Mouse (Mus musculus): Measurements from ENCODE around the gene Sept5. TPM values are rescaled to one million over a fixed set of nuclear protein-coding genes. Genes with fewer than 3 reads are reported as not detected.

The Sept5 gene
- total RNA-seq, 2 experiments from 2014 or later: 543 to 588 TPM

GRCm38 (mm10) chr16:18618297-18618696 is 11.5 kb downstream of the Sept5 start:
- DNase-seq (ENCODE audit: low spot score in 2 of 2): peak in 1 of 2 experiments; percentile 14

- peak; percentile 97 for DNase-seq (ENCODE audit: low spot score in 2 of 2)
Observed at GRCm38 (mm10) chr16:18617370-18618065, 12.2 kb downstream of the Sept5 start.

DNA sequence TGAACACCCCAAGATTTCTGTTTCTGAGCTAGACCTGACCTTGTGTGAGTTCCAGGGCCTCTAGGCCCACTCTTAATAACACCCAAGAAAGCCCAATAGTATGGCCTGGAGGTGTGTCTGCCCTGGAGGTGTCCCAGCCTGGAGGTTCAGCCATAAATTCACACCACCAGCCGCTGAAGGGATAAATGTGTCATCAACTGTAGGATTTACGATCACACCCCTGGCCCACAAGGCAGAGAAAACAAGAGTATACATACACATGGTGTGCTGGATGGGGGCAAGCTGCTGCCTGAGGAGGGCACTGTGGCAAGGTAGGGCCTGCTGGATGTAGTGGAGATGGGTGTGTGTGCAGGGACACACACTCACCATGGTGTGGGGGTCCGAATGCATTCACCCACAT is 16.5 kb downstream of the Sept5 start:
- no peak for DNase-seq (ENCODE audit: low spot score in 2 of 2)

DNA sequence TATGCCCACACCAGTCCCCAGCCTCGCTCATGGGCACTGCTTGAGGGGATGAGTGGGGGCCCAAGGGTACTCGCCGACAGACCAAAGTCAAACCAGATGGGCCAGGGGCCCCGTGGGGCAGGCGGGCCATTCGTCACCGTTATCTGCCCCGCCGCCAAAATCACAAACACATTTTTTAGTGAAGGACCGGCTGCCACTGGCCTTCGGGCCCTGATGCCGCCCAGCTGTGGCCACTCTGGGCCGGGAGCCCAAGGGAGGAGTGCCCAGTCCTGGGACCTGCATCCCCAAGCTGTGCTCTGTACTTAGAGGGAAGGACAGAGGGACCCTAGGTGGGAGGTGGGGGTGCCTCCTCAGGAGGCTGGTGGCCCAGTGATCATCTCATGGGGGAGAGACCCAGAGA is 18.0 kb downstream of the Sept5 start:
- DNase-seq (ENCODE audit: low spot score in 2 of 2): no peak

DNA sequence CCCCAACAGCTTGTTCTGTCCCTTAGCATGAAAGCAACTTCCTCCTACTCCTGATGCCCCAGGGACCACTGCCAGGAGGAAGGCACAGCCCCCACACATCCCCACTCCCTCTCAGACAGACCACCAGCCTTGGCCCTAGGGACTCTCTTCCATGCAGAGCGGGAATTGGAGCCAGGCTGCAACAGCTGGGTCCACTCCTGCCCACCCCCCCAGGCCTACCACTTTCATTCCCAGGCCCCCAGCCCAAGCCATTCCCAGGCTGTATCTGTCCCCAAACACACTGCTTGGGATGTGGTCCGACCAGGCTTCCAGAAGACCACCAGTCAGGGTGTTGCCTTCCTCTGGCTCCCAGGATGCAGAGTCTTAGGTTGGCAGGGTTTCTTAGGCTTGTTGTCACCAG is 20.7 kb downstream of the Sept5 start:
- DNase-seq (ENCODE audit: low spot score in 2 of 2): no peak

DNA sequence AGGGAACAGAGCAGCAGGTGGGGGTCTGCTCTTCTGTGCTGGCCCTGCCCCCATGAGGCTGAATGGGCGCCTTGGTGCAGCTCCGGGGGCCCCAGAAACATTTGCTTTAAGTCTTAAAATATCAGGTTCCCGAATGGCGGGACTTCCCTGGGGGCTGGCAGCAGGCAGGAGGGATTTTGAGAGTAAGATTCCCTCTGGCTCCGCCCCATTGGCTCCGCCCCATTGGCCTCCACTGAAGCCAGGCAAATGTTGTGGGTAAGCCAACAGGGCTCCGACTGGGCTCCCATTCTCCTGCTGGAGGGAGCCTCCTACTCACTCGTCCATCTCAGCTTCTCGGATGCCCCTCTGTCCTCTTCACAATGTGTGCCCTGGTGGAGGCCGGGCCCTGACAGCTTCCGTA is 21.5 kb downstream of the Sept5 start:
- peak in 1 of 2 experiments; percentile 40 for DNase-seq (ENCODE audit: low spot score in 2 of 2)

DNA sequence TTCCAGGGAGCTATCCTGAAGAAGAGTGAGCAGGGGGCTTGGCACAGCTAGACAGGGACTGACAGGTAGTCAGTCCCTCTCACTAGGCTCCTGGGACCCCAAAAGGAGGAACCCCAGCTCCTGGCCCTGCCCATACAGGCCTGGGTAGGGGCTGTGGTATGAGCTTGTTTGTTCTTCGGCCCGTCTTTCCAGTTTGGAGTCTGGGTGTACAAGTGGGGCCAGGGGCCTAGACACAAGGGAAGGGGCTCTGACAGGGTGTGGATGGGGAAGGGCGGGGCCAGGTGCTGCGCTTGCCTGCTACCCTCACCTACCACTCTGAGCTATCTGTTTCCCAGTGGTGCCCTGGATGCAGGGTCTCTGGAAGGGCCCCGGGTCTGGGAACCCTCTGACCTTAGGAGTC is 24.0 kb downstream of the Sept5 start:
- DNase-seq (ENCODE audit: low spot score in 2 of 2): no peak

DNA sequence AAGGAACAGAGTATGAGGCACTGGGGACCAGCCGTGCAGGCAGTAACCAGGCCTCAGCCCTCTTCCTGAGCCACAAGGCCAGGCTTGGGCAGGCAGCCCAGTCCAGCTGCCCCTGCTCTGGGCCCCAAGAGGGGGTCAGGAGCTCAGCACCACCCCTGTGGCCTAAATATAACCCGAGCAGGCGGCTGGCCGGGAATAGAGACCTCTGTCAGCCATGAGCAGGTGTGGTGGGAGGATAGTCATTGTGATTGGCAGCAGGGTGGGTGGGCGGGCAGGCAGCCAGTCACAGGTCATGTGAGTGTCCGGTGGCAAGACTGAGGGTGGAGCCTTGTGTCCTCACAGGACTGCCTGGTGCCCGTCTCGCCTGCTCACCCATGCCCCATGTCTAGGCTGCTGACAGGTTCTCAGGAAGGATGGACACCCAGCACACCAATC is 25.5 kb downstream of the Sept5 start:
- DNase-seq (ENCODE audit: low spot score in 2 of 2): no peak

- DNase-seq (ENCODE audit: low spot score in 2 of 2): no peak
Observed at GRCm38 (mm10) chr16:18601447-18601846, 28.3 kb downstream of the Sept5 start.

- no peak for DNase-seq (ENCODE audit: low spot score in 2 of 2)
Observed at GRCm38 (mm10) chr16:18598006-18598405, 31.7 kb downstream of the Sept5 start.

DNA sequence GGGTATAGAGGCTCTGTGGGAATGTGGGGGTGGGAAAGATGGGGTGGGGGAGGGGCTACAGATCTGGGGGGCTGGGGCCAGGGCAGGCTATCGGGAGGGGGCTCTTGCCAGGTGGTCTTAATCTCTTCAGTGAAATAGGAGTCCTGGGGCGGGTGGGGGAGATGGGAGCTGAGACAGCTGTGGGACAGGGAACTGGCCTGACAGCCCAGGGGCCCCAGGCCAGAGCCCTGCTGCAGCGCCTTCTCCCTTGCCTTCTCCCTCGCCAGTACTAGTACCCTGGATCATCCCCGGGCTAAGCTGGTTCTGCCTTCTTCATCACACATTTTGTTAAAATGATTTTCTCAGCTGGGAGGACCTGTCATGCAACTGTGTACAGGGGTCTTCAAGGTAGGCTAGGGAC is 33.5 kb downstream of the Sept5 start:
- no peak for DNase-seq (ENCODE audit: low spot score in 2 of 2)

DNA sequence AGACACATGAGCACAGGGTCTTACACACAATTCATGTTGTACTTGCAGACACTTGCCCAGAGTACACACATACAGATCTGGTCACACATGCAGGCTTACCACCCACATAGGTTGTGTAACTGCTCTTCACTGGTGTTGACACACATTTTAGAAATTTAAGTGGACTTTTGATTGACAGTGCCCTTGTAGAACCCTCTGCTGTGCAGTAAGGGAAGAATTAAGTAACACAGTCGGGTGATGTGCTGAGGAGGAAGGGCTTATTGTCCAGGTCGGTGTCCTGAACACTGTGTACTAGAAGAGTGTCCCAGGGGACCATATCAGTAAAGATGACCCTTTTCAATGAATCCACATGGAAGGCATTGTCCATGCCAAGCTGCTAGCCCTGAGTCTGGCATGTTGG is 35.8 kb downstream of the Sept5 start:
- DNase-seq (ENCODE audit: low spot score in 2 of 2): no peak

DNA sequence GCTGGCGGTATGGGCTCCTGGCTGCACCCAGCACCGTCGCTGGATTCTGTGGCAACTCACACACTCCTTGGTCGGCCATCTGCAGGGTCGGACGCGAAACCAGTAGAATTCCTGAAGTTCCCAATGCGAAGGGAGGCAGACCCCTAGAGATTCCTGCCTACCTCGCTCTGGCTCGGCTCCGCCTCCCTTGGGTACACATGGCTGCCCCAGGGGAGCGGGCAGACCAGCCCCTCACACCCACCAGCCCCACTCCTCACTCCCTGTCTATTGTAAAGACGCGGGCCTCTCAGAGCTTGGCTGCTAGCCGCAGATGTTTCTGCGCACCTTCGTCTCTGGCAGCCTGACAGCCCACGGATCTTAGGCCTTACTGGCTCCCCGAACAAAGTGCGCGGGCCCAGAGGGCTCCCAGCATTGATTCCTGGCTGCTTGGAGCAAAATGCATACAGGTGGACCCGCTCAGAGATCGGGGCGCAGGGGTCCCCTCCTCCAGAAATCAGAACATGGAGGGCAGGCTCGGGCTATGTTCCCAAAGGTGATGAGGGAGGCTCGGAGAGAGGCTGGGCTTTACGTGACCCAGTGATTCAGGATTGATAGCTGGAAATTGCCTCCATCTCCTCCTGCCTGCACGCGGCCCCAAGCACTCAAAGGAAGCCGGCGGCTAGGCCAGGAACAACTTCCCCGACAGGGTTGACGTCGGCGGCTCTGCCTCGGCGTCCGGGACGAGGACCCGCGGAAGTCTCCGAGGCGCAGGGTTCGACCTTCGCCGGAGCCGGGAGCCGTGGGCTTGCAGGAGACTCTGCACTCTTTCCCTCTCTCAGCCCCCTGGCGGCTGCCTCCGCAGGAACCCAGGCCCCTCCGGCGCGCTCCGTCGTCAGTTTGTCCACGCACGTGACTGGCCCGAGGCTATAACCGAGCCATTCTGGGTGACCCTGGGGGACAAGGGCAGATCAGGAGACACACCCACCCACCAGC is 38.4 kb downstream of the Sept5 start:
- DNase-seq (ENCODE audit: low spot score in 2 of 2): no peak

- DNase-seq (ENCODE audit: low spot score in 2 of 2): no peak
Observed at GRCm38 (mm10) chr16:18589804-18590790, 39.7 kb downstream of the Sept5 start, which contains the start of gene Tbx1. Gene Tbx1, minus strand, starts transcription at chr16:18590671.

DNA sequence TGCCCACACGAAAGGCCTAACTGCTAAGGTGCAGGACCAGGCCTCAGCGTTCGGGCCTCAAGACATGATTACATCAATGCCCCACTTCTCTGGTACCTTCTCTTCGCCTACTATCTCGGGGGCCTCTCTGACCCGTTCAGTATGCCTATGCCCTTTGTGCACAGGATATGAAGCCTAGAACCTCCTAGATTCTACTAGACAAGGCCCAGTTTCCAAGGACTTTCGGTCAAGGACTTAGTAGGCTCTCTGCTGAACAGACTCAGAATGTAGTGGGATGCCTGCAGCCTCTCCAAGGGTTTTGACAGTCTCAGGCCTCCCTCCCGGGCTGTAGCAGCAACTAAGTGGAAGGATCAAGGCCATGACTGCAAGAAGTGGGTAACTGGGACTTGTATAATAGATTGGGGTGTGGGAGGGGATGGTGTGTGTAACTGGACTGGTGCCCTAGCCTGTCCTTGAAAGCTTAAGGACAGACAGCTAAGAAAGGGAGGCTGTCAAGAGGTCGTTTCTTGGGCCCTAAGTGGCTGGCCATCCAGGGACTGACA is 40.6 kb downstream of the Sept5 start:
- DNase-seq (ENCODE audit: low spot score in 2 of 2): no peak

DNA sequence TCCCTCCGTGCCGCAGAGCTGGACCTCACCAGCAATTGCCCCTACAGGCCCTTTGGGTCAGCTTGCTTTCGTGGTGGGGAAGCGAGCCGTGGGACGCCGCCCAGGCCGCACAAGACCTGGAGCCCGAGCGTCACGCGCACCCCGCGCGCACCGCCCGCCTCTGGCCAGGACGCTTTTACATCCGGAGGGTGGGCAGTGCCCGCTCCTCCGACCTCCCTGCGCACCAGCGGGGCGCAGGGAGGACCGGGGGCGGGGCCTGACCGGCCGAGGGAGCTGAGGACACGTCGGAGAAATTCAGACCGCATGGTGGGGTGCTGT is 41.1 kb downstream of the Sept5 start:
- no peak for DNase-seq (ENCODE audit: low spot score in 2 of 2)

DNA sequence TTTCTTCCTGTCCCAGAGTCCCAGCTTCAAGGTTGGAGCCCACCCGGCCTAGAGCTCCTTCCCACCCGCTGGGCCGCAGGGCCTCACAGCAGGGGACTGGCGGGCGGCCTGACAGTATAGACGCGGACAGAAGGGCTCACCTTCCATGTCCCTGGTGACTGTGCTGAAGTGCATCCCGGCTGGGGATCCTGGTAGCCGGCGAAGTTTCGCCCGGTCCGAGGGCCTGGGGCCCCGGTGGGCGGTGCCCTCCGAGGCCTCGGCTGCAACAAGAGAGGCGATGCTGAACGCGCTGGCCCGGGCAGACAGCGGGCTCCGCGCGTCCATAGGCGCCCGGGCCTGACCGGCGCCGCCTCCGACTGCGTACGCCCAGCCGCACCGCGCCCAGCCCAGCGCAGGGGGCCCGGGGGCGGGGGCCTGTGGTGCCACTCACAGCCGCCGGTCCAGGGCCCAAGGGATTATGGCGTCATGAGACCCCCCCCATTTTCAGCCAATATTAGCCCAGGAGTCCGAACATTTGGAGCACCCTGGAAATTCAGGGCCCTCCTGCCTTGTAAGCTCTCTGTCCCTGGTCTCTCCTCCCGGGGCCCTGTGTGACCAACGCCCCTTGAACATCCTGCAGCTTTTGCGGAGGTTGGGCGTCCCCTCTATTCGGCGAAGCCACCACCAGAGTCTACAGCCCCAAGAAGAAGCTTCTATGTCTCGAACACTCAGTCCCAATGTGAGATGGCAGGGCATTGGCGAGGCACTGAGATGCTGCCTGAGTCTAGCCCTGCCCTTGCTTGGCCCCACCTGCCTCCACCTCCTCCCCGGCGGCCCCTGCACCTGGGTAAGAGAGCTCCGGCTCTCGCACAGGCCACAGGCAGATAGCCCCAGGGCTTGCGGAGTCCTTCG is 41.7 kb downstream of the Sept5 start:
- no peak for DNase-seq (ENCODE audit: low spot score in 2 of 2)

- DNase-seq (ENCODE audit: low spot score in 2 of 2): no peak
Observed at GRCm38 (mm10) chr16:18586906-18587546, 42.7 kb downstream of the Sept5 start.
